Mouse (Mus musculus): ENCODE data around the gene Pold4.
A peak's percentile ranks its signal among the peaks of the same experiment; 100 is the strongest.
"Not testable (repeated sequence)": the region's sequence is repeated elsewhere in the genome, so short reads cannot be mapped to it uniquely, and the experiment has no call there.

Pold4 gene

DNA sequence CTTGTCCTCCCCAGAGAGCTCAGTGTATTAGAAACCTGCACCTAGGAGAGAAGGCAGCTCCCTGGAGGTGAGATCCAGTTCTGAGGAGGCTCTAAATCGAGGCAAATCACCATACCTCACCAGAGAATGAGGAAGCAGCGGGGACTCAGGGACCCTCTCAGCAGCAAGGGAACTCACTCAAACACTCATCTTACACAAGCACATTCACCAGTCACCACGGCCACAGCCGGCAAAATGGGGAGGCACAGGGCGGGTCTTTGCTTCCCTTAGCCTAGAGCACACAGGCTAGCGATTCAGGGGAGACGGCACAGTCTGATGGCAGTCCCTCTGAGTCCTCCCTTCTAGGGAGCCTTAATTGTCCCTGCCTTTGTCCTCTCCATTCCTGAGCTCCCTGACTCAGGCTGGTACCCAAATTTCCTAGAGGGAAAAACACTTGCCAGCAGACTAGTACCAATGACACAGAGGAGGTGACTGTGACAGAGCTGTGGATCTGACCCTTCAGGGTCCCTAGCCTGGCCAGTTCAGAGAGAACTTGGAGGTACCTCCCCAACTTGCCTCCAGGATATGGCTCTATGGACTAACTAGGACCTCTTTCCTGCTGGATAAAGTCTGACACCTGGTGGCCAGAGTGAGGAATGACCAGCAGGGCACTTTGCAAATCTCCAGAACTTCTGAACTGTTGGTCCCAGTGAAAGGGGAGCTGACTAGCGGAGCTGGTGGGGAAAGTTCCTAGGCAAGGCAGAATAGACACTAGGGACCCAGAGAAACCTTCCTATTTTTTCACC, 3.6 kb upstream of the Pold4 start:
- DNase-seq (ENCODE audit: low spot score) = peak; percentile 80

DNA sequence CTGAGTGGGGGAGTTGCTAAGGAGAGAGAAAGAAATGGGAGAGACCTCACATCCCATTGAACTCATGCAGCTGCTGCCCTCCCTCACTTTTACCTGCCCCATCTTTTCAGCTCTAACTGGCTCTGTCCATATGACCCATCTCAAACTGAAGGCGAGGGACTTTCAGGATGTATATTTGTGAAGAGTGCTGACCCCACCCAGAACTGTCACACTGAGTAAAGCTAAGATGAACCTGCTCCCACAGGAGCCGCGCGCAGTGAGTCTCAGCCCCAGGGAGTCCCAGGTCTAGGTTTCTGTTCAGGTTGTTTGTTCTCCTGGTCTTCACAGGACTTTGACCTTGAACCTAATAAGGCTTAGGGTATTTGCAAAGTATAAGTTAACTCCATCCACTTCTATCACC, 2.8 kb upstream of the Pold4 start:
- no peak for DNase-seq (ENCODE audit: low spot score)

DNA sequence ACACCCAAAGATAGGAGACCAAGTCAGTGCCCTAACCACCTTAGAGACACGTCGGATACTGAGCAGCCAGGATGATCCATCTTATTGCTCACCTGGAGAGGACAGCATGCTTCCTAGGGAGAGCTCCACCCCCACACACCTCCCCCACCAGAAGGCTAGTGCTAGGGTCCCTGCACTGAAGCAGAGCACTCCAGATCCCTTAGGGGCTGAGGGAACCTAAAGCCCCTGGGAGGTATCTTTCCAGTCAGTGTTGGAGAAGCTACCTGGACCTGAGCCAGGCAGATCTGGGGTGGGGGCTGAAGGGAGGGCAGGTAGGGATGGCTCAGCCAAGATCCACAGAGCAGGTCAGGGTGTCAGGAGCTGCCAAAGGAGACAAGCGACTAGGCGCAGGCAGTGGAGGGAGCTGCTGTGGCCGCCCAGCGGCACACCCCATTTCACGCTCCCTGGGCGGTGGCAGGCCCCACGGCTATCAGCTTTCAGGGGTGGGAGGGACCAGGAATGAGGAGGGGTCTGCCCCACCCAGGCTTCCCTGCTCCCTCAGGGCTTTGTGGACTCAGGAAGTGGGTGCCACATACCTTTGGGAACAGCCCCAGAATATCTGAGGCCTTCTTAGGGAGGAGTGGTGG, 2.1 kb upstream of the Pold4 start:
- no peak for DNase-seq (ENCODE audit: low spot score)

DNA sequence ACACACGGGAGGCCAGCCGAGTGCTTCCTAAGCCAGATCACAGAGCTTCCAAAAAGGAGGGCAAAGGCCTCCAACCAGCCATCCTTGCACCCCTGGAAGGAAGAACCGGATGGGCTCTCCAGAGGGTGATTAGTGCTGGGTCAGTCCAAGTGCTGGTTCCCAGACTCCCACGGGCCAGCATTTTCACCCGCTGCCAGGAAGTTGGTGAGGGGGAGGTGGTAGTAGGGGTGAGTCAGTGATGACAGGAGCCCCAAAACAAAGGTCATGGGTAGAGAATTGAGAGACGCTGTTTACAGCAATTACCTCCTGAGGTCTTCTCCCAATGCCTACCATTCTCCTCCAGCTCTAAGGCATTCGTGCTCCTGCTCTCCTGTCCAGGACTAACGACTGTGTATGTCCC, 1.3 kb upstream of the Pold4 start:
- DNase-seq (ENCODE audit: low spot score) = no peak

DNA sequence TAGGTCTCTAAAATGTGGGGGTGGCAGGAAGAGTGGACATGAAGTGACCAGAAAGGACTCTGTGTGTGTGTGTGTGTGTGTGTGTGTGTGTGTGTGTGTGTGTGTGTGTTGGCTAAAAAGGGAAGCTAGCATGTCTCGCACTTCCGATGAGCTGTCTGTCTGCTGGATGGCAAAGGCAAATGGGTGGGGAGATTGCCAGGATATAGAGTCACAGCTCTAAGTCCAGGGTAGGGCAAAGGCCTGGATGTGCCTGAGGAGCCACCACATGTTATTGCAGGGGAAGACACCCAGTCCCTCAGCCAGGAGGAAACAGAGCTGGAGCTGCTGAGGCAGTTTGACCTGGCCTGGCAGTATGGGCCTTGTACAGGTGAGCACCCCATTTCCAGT, 480 bp downstream of the Pold4 start:
- peak; percentile 47 for DNase-seq (ENCODE audit: low spot score)

DNA sequence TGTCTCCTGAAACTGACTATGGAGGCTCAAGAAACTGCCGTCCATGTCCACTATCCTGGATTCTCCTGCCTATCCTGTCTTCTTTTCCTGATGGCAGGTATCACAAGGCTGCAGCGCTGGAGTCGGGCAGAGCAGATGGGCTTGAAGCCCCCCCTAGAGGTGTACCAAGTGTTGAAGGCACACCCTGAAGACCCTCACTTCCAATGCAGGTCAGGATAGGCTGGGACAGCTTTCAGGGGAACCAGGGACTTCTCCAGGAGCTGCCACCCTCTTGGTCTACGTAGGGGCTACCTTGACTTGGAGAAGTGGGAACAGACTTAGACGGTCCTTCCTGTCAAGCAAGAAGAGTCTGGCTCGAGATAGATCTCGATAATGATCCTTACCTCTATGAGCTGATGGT, 952 bp downstream of the Pold4 start:
- no peak for DNase-seq (ENCODE audit: low spot score)

DNA sequence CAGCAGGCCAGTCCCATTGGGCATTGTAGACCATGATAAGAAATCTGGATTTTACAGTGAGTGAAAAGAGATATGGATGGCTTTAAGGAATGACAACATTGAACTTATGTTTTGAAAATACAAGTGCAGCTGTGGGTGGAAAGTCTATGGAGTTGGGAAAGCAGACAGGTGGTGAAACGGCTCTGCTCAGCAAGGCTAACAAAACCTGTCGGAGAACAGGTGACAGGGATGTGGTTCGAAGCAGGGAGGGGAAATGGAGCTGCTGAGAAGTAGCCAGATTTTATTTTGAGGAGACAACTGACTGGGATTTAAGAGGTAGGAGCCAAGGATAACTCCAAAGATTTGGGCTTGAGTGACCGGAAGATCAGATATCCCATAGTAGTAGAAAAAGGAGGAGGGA, 2.8 kb downstream of the Pold4 start:
- DNase-seq (ENCODE audit: low spot score) = no peak

DNA sequence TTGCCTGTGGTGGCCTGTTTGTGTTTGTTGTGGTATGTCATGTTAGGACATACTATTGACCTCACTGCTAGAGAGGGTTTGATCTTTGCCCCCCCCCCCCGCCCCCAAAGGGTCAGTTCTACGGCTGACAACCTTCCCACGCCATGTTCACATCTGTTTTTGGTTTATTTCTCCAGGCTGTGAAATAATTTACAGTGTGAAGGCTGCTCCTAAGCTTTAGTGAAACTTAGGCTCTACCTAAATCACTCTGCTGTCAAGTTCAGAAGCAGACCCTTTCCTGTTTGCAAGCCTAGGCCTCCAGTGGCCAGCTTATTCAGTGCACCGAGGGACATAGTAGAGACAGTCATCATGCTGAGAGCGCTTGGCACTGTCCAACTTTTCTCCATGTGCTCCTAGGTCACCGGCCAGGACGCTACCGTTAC, 8.6 kb downstream of the Pold4 start:
- DNase-seq (ENCODE audit: low spot score) = no peak

DNA sequence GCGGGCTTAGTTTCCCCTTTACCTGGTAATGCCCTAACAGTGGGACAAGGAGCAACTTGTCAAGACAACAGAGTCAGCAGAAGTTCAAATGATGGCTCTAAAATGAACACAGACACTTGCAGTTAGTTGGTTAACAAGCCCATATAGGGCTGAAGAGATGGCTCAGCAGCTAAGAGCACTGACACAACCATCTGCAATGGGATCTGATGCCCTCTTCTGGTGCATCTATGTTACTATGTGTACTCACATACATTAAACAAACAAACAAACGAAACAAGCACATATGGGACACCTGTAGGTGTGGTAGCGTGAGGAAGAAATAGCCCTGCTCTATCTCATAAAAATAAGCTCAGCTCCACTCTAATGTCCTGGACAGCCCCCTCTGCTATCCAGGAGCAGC, 10.7 kb downstream of the Pold4 start:
- no peak for DNase-seq (ENCODE audit: low spot score)

DNA sequence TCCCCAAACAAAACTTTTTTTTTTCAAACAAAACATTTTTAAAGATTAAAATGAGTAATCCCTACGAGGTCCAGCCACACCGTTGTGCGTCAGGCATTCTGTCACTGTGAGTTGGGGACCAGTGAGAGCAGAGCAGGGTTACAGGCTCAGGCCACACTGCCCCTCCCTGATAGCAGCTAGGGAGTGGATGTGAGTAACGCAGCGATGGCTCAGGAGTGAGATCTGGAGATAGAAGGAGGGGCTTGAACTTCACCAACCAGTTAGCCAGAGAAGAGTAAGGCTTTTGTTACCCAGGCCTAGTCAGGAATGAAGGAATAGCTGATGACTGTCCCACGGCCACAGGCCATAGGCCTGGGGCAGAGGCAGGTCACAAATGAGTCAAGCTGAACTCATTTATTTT, 13.1 kb downstream of the Pold4 start:
- DNase-seq (ENCODE audit: low spot score) = no peak

DNA sequence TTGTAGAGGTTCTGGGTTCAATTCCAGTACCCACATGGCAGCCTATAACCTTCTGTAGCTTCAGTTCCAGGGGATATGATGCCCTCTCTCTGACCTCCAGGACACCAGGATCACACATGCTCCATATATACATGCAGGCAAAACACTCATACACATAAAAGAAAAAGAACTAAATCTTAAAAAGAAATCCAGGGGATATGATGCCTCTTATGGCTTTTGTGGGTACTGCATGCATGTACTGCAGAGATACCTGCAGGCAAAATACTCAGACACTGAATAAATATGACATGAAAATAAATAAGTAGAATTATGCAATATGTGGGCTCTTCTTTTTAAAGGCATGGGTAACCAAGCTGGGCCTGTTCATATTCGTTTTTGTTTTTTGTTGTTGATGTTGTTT, 15.3 kb downstream of the Pold4 start:
- DNase-seq (ENCODE audit: low spot score) = no peak

DNA sequence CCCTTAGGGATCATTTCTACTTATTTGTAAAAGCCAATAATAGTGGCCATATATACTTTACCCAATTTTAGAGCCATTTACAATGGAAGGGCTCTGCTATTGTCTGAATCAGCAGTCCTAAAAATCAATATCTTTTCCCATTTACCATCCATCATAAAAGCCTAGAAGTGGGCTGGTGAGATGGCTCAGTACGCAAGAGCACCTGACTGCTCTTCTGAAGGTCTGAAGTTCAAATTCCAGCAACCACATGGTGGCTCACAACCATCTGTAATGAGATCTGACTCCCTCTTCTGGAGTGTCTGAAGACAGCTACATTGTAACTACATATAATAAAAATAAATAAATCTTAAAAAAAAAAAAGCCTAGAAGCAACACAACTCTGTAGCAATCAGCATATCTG, 17.0 kb downstream of the Pold4 start:
- not testable (repeated sequence) for DNase-seq (ENCODE audit: low spot score)

DNA sequence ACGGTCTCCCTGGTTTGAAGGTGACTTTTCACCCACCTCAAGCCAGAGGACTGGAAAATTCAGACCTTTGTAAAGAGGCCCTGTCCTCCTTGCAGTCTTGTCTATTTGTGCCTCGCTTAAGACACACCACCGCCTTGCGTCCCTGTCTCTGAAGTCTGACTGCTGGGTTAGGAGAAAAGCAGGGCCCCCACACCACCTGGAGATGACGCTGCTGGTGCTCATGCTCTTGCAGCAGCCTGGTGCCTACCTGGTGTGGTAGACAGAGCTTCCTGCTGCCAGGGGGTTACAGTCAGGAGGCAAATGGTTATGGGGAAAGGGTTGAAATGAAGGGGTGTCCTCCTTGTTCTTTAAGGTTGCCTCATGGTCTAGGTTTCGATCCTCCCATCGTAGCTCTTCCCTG, 22.5 kb downstream of the Pold4 start:
- DNase-seq (ENCODE audit: low spot score) = no peak

DNA sequence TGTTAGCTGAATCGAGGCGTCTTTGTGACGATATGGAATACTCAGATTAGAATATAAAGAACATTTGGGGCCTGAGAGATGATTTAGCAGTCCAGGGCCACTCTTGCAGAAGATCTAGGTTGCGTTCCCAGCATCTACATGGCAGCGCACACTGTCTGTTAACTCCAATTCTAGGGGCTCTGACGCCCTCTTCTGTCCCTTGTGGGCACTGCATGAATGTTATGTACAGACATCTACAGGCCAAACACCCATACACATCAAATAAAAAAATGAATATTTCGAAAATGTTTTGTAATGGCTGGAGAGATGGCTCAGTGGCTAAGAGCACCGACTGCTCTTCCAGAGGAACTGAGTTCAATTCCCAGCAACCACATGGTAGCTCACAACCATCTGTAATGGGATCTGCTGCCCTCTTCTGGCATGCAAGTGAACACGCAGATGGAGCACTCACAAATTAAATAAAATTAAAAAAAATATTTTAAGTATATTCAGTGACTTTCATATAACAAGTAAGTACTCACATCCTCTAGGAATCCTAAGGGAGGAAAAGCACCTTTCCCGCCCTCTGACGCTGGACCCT, 24.0 kb downstream of the Pold4 start:
- DNase-seq (ENCODE audit: low spot score) = no peak

DNA sequence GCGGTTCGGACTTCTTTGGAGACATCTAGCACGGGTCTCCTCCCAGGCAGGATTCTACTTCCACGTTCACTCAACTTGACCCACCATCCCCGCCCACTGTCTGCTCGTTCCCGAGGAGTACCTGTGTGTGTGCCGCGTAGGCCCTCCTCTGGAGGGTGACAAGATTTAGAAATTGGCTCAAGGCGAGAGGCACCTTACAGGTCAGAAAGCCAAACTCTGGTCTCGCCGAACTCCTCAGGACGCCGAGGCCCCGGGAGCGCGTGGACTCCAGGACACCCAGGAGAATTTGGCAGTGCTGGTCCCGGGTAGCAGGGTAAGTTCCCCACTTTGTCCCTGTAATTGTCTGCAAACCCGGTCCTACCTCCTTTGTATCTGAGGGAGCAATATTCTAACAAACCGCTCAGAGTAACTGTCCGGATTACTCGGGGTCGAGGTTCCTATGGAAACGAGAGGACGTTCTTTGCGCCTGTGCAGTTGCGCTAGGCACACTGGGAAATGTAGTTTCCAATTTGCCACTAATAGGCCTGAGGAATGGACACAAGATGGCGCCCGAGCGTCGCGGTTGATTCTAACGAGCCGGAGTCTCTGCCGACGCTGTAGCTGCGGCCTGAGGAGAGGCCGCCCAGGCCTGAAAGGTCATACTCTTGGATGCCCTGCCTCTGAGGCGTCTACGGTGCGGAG, 25.7 kb downstream of the Pold4 start:
- DNase-seq (ENCODE audit: low spot score) = peak; percentile 95

DNA sequence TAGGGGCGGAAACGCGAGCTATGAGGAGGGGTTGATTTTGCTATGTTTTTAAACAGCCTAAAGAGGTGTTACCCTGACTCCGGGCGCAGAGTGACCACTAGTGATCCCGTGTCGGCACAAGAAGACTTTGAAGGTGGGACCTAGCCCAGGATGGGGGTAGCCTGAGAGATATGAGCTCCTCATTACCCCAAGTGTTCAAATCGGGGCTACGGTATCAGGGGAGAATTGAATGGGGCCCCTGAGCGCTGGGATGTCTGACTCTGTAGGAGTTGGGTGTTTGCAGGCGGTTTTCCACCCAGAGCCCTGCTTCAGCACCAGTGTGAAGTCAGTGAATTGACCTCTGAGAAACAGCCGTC, 26.2 kb downstream of the Pold4 start:
- DNase-seq (ENCODE audit: low spot score) = no peak

DNA sequence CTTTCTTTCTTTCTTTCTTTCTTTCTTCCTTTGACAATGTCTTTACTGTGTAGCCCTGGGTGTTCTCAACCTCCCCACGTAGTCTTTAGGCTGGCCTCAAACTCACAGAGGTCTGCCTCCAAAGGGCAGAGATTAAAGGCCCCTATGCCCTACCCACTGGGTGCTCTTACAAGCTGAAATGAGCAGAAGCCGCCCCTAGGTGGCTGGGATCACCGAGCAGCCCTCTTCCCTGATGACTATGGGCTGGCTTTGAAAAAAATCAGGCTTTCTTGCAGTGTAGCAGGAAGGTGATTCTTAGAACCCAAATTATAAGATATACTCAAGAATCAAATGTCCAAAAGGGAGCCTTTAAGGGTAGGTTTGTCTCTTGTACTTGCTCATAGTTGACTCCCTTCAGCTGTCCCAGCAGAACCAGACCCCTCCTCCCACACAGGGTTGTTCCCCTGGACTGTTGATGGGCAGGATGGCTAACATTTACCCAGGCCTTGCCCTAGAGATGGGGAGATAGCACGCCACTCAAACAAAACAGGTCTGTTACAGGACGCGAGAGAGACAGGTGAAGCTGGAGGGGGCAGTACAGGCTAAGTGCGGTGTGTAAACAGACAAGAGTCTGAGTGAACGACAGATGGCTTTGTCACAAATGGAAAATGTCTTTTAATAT, 29.5 kb downstream of the Pold4 start:
- peak; percentile 21 for DNase-seq (ENCODE audit: low spot score)

DNA sequence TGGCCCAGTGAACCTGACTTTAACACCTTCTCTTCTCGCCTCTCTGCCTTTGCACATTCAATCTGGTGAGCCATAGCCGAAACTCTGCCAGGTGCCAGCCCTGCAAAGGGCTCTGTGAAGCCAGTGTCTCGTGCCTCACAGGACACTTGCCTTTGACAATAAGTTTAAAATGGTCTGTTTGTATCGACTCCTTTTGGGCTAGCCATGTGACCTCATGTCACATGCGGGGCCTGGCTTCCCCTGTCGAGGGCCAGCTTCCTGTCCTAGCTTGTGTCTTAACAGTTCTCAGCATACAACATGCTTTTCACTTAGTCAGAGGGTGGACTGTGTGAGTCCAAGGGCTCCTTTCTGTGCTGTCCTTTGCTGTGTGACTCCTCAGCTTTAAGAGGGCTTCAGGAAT, 31.1 kb downstream of the Pold4 start:
- no peak for DNase-seq (ENCODE audit: low spot score)

DNA sequence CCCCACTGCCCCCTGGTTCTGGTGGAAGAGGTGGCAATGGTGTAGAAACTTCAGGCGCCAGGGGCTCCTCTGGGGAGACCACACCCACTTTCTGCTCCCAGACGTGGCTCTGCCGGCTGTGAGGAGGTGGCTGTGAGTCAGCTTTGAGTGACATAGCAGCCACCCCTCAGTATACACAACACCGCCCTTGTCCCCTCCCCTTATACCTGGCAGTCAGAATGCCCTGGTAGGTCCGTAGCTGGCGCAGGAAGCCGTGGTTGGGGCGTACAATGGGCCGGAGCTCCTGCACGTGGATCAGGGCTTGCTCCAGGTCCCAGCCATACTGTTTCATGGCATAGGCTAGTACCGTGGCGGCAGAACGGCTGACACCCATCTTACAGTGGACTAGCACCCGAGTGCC, 32.0 kb downstream of the Pold4 start:
- DNase-seq (ENCODE audit: low spot score) = no peak

DNA sequence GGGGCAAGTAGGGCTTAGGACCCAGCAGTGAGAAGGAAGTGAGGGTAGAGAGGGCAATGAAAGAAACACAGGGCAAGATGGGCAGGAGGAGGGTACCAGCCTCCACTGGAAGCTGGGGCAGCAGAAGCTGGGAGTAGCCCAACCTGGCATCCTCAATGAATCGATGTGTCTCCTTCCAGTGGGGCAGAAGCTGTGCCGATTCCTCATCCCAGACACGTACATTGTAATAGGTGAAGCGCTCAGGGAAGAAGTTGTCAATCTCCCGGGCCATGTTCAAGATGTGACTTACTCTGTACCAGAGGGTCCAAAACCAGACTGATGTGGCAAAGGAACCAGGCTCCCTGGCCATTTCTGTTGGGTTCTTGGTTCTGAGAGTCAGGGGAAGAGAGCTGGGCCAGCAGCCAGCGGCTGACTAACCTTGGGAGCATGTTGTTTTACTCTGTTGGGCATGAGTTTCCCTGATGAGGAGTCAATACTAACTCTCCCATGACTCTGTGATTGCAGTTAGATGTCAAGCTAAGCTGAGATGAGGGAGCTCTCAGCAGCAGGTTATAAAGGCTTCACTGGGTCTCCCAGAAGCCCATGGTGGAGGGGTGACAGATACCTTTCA, 32.6 kb downstream of the Pold4 start:
- no peak for DNase-seq (ENCODE audit: low spot score)

DNA sequence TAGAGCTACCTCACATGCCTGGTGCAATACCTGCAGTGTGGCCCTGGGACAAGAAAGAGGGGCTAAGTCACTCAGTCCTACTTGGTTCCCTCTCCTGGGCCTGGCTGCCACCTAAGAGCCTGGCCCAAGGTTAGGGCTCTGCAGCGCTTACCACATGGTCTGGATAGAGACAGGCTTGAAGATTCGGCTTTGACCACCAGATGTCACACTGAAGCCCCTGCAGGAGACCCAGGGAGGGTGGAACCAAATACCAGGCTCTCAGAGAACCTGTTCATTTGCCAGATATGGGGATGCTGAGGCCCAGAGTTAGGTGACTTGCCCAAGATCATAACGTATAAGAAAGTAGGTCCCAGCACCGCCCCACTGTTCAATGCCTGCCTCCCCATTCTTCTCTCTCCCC, 34.3 kb downstream of the Pold4 start:
- no peak for DNase-seq (ENCODE audit: low spot score)

All from MN1 (cell line).